Mouse (Mus musculus): ENCODE results near the gene Cubn.
A peak's percentile ranks its signal among the peaks of the same experiment; 100 is the strongest.

Cubn gene

GRCm38 (mm10) chr2:13480744-13481143 is 10.9 kb downstream of the Cubn start:
- no peak for DNase-seq

GRCm38 (mm10) chr2:13479165-13479564 is 12.4 kb downstream of the Cubn start:
- DNase-seq: no peak

DNA sequence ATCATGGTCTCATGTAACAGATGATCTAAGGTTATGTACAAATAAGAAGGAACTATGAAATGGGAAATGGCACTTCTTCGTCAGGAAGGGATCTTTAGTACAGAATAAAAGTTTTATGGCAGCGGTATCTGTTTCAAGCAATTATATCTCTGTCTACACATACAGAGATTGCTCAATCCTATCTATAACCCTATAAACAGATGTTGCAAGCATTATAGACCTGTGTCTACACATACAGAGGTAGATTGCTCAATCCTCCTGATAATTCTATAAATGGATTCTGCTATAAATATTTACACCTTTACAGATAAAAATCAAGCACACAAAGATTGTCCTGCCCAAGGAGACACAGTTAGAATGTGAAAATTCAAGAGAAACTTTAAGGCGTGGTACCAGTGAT is 21.5 kb downstream of the Cubn start:
- no peak for DNase-seq

DNA sequence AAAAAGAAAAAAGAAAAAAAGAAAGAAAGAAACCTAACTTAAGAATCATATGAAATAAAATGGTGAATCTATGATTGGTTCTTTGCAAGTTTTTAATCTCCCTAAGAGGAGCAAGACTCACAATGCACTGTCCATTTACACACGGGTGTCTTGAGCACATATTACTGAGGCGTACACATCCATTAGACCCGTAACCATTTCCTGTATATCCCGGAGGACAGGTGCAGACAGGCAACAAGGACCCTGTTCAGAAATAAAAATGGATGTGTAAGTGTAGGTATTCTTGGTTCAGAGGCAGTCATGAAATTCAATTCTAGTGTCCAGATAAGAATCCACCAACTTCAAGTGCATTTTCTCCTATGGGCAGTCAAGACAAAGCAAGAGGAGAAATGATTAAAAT is 22.0 kb downstream of the Cubn start:
- no peak for DNase-seq

GRCm38 (mm10) chr2:13466685-13467084 is 24.9 kb downstream of the Cubn start:
- DNase-seq: no peak

GRCm38 (mm10) chr2:13458088-13458487 is 33.5 kb downstream of the Cubn start:
- no peak for DNase-seq

GRCm38 (mm10) chr2:13456821-13457220 is 34.8 kb downstream of the Cubn start:
- no peak for DNase-seq

- no peak for DNase-seq
These were observed 39.8 kb downstream of the Cubn start for GRCm38 (mm10) chr2:13451495-13452491.

- DNase-seq: no peak
These were observed 40.7 kb downstream of the Cubn start for GRCm38 (mm10) chr2:13450895-13451294.

GRCm38 (mm10) chr2:13450470-13450869 is 41.1 kb downstream of the Cubn start:
- no peak for DNase-seq

- DNase-seq: no peak
These were observed 46.5 kb downstream of the Cubn start for GRCm38 (mm10) chr2:13445156-13445555.

GRCm38 (mm10) chr2:13438983-13439382 is 52.6 kb downstream of the Cubn start:
- peak in 1 of 2 experiments; percentile 12 for DNase-seq

DNA sequence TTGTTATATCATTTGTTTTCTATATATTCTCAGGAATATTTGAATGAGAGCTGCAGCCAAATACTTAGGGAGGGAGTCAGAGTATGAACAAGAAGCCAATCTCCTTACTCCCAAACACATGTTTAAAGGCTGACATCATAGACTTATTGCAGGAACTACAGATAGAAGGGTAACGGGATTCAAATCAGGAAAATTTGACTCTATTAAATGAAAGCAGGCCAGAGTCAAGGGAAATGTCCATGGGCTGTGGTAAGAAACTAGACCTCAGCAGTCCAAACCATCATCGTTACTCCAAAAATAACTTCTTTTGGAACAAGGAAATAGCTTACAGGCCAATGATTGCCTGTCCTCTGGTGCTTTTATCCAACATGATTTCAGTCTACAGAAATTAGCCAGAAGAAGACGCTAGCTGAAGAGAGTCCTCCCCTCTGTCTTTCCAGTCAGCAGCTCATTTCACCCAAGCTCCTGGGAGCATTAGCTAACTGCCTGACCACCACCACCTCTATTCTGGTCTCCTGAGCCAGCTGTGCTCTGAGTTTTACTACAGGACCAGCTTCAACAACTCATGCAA is 53.3 kb downstream of the Cubn start:
- DNase-seq: no peak

- no peak for DNase-seq
These were observed 59.6 kb downstream of the Cubn start for GRCm38 (mm10) chr2:13432002-13432401.

DNA sequence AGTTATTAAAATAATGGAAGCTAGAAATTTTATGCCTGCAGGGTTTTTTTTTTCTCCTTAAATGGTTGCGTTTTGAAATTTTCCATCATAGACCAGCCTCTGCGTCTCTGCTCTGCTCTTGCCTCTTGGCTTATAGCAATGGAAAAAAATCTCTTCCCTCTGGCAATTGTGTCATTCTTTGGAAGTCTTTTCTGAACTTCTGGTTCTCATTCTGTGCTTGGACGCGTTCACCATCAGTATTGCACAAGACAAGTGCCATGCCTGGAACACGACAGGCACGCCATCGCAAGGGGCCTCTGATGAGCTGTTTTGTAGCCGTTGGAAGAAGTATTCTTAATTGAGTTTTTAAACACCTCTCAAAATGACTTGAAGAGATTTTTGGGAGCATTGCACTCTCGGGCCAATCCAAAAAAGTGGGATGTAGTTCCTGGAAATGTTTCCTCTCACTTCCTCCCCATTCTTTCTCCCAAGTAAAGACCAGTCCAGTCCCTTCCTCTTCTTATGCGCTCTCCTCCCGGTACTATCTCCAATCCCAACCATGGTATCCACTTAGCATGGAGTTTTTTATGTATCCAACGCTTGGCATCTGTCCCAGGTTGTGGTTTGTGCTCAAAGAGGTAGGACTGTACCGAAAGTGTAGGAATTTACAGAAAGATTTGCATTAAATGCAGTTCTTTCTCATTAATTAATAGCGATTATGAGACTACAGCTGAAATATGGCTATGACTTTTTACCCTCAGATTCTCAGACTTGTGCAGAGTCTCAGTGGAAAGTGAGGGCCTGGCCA is 69.4 kb downstream of the Cubn start:
- DNase-seq: no peak

DNA sequence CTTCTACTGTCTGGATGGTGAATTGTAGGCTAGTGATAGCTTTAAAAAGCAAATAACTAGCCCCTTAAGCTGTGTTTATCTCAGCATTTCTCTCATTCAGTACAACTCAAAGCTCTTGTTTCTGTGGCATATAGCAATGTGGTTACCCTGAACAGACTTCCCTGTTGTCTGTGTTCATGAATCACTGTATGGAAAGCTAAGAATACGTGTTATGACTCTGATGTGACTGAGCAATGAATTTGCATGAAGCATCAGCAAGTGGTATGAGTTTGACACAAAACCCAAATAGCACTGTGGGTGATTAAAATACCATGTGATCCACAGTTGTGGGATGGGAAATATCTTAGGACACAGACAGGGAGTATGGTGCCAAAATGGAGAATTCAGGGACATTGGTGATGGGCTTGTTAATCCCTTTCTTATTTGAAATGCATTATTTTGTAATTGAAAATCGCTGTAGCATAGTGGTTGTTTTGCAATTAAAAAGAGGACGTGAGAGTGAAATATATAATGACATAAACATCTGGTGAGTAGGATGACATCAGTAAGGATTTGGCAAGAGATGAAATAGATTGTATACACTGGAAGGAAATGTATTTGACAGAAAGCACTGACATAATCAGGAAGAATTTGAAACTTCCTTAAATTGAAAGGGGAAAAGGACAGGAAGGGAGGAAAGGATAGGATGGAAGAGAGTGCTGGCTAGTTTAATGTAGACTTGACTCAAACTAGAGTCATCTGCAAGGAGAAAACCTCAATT is 74.7 kb downstream of the Cubn start:
- DNase-seq: peak in 1 of 2 experiments; percentile 24

- peak; percentile 72 to 78 for DNase-seq
These were observed 78.0 kb downstream of the Cubn start for GRCm38 (mm10) chr2:13413520-13414178.

DNA sequence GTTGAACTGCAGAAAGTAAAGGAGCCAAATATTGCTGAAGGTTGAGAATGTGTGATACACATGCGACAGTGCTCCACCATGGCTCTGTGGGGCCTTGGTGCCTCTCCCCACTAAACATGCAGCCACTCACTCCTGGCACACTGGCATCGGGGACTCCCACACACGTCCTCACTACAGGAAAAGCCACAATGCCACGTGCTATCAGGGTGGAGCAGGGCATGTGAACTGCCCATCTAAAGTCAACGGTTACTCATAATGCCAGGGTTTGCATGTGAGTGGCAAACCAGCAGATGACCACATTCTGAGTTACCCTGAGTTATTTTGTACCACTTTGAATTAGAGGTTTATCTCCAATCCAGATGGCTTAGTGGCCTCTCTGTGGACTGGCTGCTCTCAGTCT is 81.0 kb downstream of the Cubn start:
- no peak for DNase-seq

- DNase-seq: peak; percentile 53 to 54
These were observed 81.7 kb downstream of the Cubn start for GRCm38 (mm10) chr2:13409767-13410519.

GRCm38 (mm10) chr2:13408333-13408732 is 83.3 kb downstream of the Cubn start:
- DNase-seq: no peak

DNA sequence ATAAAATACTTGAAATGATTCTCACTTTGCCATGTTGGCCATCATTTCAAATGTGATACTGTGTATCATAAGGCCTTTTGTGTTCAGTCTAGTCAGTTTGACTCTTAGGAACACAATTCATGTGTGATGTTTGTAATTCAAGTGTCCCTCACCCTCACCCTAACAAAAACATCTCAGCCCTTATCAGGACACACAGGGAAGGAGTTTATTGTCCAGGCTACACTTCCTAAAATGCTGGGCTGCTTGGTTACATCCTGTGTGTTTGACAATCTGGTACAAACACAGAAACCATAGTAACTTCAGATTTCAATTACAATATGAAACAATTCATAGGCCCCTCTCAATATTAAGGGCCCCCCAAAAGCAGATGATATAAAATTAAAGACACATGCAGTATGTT is 83.9 kb downstream of the Cubn start:
- DNase-seq: no peak

All from B cell, adult 2 months (primary cell).